Mouse (Mus musculus) right cerebral cortex, adult 18-20 months (tissue): ENCODE measurements at regions not wholly inside any gene's neighbourhood (a gene's known extent, or its start where the extent isn't known, plus 50 kb on each side); places are given as distances from the start of the nearest gene placed in this dataset.

Source experiments
- DNase-seq: peaks from one replicate; pipeline ENCODE4 v3.0.0; 2022; ENCODE audit warnings: mixed read lengths

DNA sequence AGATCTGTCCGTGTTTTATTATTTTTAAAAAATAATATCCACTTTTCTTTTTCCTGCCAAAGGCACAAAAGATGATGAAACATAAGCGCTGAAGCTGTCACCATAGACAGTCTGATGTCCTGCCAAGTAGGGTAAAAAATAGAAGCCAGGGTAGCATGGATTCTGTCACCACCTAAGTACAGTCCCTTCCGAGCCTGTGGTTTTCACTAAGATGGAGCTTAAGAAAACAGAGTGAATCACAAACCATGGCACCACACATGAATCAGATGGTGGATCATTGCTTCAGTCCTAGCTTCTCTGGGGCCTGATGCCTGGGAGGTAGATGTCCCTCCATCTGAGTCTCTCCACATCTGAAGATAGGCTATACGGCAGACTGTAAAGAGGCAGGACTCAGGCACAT lies 55.9 kb upstream of the Fmod start:
- peak; percentile 43 for DNase-seq

DNA sequence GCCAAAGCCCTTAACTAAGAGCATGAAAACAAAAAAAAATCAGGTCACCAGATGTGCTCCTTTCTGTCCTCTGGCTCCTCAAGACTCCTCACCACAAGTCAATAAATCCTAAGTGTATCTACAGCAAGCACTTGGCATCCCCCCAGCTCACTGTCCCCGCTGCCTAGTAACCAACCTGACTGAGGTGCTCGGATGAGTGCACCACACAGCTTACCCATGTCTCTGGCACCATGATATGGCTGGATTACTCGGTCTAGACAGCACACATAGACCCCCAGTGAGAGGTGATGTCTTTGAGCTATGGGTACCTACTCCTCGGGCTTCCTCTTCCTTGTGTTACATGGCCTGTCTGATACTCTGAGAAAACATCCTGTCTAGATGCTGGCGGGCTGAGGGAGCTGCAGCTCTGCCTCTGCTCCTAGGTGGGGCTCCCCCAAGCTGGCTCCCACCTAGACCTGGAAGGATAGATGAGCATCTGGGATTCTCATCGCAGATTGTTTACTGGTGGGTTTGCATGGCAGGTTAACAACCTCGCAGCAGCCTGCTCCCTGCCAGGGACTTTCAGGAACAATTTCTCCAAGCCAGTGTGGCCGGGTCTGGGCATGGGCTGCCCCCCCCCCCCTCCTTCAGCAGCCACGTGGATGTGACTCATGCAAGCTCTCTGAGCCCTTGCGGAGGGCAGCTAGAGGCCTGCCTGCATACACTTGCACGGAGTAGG lies 57.2 kb upstream of the Prelp start:
- DNase-seq: peak; percentile 13

DNA sequence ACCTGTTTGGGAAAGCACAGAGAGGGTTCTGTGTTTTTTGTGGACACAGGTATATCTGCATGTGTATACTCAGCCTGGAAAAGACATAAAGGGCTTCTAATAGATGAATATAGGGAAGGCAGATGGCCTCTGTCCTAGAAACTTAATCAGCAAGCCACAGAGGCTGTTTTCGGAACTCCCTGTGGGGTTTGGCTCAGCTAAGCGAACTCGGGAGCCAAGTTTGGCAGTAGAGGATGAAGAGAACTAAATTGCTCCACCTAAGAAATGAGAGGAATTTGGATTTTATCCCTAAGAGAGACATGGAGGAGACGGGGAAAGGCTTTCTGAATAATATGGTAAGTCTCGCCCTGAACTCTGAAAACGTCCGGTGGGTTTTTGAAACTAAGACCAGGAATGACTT lies 56.0 kb upstream of the Prelp start:
- peak; percentile 20 for DNase-seq

DNA sequence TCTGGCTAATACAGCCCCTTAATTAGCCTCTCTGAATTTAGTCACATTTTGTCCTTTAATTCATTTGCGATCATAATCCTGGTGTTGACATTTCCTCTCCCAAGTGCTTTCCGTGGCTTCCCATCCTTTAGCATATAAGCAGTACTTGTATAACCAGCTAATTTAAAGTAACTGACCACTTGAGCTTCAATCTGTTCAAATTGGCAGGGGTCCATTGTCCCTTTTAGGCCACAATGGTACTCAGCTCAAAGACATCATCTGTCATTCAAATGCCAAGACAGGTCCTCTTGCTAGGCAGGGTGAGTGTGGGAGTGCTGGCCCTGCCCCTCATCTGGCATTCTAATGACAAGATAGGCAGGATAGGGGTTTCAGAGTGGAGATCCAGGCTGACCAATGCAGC lies 52.6 kb upstream of the Prelp start:
- no peak for DNase-seq

DNA sequence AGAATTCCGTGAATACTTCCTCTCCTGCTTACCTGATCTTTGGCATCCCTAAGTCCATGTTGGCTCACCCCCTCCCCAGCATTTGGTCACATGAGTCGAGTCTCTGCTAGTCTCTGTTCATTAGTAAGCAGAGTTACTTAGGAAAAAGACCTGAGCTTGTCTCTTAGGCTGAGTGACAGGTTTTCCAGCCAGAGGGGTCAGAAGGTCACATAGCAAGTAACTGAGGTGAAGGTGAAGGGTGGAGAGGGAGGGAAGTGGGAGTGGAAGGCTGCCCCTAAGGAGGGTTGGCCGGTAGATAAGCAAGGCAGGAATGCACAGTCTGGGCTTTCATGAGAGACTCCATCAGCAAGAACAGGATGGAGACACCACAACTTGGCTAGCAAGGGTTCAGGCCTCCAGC lies 50.1 kb upstream of the Prelp start:
- no peak for DNase-seq
